Comparison of ENCODE assay signal across 36 mouse cellular contexts in the genomic region with DNA sequence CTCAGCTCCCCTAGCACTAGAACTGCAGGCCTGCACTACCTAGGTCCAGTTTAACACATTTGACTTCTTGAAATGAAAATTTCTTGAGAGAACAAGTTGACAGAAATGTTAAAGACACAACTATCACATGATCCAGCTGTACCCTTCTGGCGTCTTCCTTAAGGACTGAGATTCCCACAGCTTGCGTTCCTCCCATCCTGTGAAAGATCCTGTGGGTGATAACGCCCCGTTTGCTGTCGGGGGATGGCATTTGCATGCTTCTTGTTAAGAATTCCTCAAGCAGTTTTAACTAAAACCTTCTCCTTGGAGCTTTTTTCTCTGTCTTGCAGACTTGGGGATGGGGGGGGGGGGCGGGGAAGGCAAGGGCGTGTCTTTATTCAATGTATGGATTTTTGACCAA. TPM values are rescaled to one million over a fixed set of nuclear protein-coding genes. Genes with fewer than 3 reads are reported as not detected.
DNase-seq lines count a peak whose midpoint lies in the region; ATAC-seq and TF ChIP-seq lines count a peak whose summit lies in the region.
"Had no signal": no experiment of that assay in that cellular context is flagged by ENCODE, and none has a peak within 500 bp of the region (broad histone marks: within the 10 kb centered on the region; RNA-seq: fewer than 3 reads in every experiment).

No protein-coding gene starts in this region.

- no peak overlapping the region for H3K9ac ChIP-seq in stomach, postnatal 0 days (ENCODE audit: low read length)
- H3K9ac ChIP-seq: embryonic facial prominence, embryonic 13.5 days; hindbrain, embryonic 13.5 days; liver, embryonic 12.5 days; liver, postnatal 0 days; neural tube, embryonic 12.5 days had no signal

- ATAC-seq in stomach, postnatal 0 days (ENCODE audit: low FRiP score, low TSS enrichment) = no peak
- ATAC-seq: forebrain, embryonic 16.5 days; intestine, postnatal 0 days; liver, embryonic 12.5 days; liver, postnatal 0 days had no signal

- DNase-seq in layer of hippocampus, adult 2 months (ENCODE audit: low spot score in 2 of 2) = peak; percentile 29 to 50
- DNase-seq in layer of hippocampus, postnatal 10 days (ENCODE audit: low spot score in 2 of 2) = no peak
- peak; percentile 46 to 47 for DNase-seq in right cerebral cortex, postnatal 10 days (ENCODE audit: low spot score in 2 of 2)
- DNase-seq in right cerebral cortex, postnatal 14 days = no peak
- peak; percentile 27 for DNase-seq in right cerebral cortex, postnatal 25 days
- no peak for DNase-seq in stomach, postnatal 0 days (ENCODE audit: low spot score)
- DNase-seq: adrenal gland, postnatal 10 days; B cell, adult 2 months; cerebellum, adult 11 months; cerebellum, postnatal 10 days; gastrocnemius, adult 2 months; gastrocnemius, postnatal 36 days; heart, adult 18-20 months; heart, postnatal 36 days; kidney, adult 9 months; kidney, postnatal 10 days; left cerebral cortex, postnatal 4 days; liver, postnatal 0 days; lung, postnatal 36 days had no signal

- WGBS in stomach, postnatal 0 days = 62% methylated on average over 7 of the region's 7 CpGs

- TF ChIP-seq CTCF in layer of hippocampus, adult 2 months (conservative IDR thresholded peaks at IDR 0.05) = no peak
- TF ChIP-seq CTCF in stomach, postnatal 0 days (IDR thresholded peaks at IDR 0.05; ENCODE audit: low read depth) = no peak

- no peaks in the 10 kb centered on the region for H3K9me3 ChIP-seq in stomach, postnatal 0 days (ENCODE audit: control insufficient read depth, low read length)
- H3K9me3 ChIP-seq: embryonic facial prominence, embryonic 13.5 days; hindbrain, embryonic 13.5 days; liver, embryonic 12.5 days; neural tube, embryonic 12.5 days had no signal

- H3K4me3 ChIP-seq in layer of hippocampus, adult 2 months = no peak overlapping the region
- no peak overlapping the region for H3K4me3 ChIP-seq in stomach, postnatal 0 days (ENCODE audit: low read depth, low read length)
- H3K4me3 ChIP-seq: embryonic facial prominence, embryonic 13.5 days; forebrain, embryonic 10.5 days; gastrocnemius, adult 2 months; hindbrain, embryonic 13.5 days; liver, embryonic 12.5 days; myocyte; neural tube, embryonic 12.5 days had no signal

- no peak overlapping the region for H3K4me2 ChIP-seq in stomach, postnatal 0 days (replicated peaks; ENCODE audit: low read depth)
- H3K4me2 ChIP-seq: embryonic facial prominence, embryonic 13.5 days; heart, embryonic 11.5 days; hindbrain, embryonic 13.5 days; liver, embryonic 12.5 days; midbrain, embryonic 11.5 days; neural tube, embryonic 12.5 days had no signal

- H3K27me3 ChIP-seq in stomach, postnatal 0 days (ENCODE audit: control insufficient read depth, insufficient read depth, low read length) = no peaks in the 10 kb centered on the region
- H3K27me3 ChIP-seq: embryonic facial prominence, embryonic 13.5 days; hindbrain, embryonic 13.5 days; neural tube, embryonic 12.5 days had no signal

- no peak for TF ChIP-seq EP300 in stomach, postnatal 0 days (optimal IDR thresholded peaks at IDR 0.05)

- H3K27ac ChIP-seq in layer of hippocampus, adult 2 months = peak overlapping the region; percentile 62; the same call in 1 of the 2 replicates
- H3K27ac ChIP-seq in stomach, postnatal 0 days (replicated peaks) = no peak overlapping the region
- H3K27ac ChIP-seq: embryonic facial prominence, embryonic 13.5 days; forebrain, embryonic 10.5 days; gastrocnemius, adult 2 months; hindbrain, embryonic 13.5 days; liver, embryonic 12.5 days; neural tube, embryonic 12.5 days had no signal

- H3K36me3 ChIP-seq in stomach, postnatal 0 days (ENCODE audit: control insufficient read depth, insufficient read depth, low read length) = no peaks in the 10 kb centered on the region
- H3K36me3 ChIP-seq: embryonic facial prominence, embryonic 13.5 days; forebrain, embryonic 10.5 days; hindbrain, embryonic 13.5 days; liver, embryonic 12.5 days; neural tube, embryonic 12.5 days had no signal

- no peaks in the 10 kb centered on the region for H3K4me1 ChIP-seq in stomach, postnatal 0 days (replicated peaks; ENCODE audit: control insufficient read depth, insufficient read depth)
- H3K4me1 ChIP-seq: embryonic facial prominence, embryonic 13.5 days; forebrain, embryonic 10.5 days; hindbrain, embryonic 13.5 days; neural tube, embryonic 12.5 days had no signal

RNA-seq across cellular contexts. Expression of gene Ocm, which starts 8.1 kb away (rescaled TPM):
- total RNA-seq in layer of hippocampus, adult 2 months (2021) = not detected
- total RNA-seq in layer of hippocampus, postnatal 10 days (2021) = under 1 TPM in 1 of 2 experiments, not detected in 1; 0.59 TPM
- 0.16 and 0.23 TPM in 2 replicates for polyA plus RNA-seq in stomach, postnatal 0 days (2015; fragmentation: Nextera tagmentation; extraction: Ambion mirVana)
- total RNA-seq: adrenal gland, postnatal 10 days; common myeloid progenitor, adult 5-6 weeks; ES-E14; gastrocnemius, adult 2 months; gastrocnemius, postnatal 36 days; heart, adult 18-20 months; heart, postnatal 36 days; megakaryocyte, adult 5-6 weeks; midbrain, postnatal 0 days had no signal
- polyA plus RNA-seq: embryonic facial prominence, embryonic 13.5 days; forebrain, embryonic 10.5 days; forebrain, embryonic 16.5 days; heart, embryonic 11.5 days; hindbrain, embryonic 13.5 days; intestine, postnatal 0 days; limb, embryonic 14.5 days; liver, embryonic 12.5 days; liver, postnatal 0 days; midbrain, embryonic 11.5 days; myocyte; spleen, adult 2 months; testis, adult 2 months had no signal

RNA-seq across cellular contexts. Expression of gene Ccz1, which starts 19.9 kb away (rescaled TPM):
- total RNA-seq in layer of hippocampus, adult 2 months (2021) = 10 to 100 TPM; 37.1 to 41.2 TPM
- total RNA-seq in layer of hippocampus, postnatal 10 days (2021) = 10 to 100 TPM; 50.4 to 55.7 TPM
- polyA plus RNA-seq in stomach, postnatal 0 days (2015; fragmentation: Nextera tagmentation; extraction: Ambion mirVana) = 57.1 and 59.6 TPM in 2 replicates

Comparison
In these comparisons a context has a peak if more than half of its experiments do, and no peak if none do; other contexts are left out.
1. DNase-seq: peak in layer of hippocampus, adult 2 months (2 of 2), right cerebral cortex, postnatal 10 days (2 of 2) and right cerebral cortex, postnatal 25 days (single experiment); none in layer of hippocampus, postnatal 10 days (0 of 2), right cerebral cortex, postnatal 14 days (single experiment) and stomach, postnatal 0 days (single experiment).